Mouse (Mus musculus) spleen, adult 2 months (tissue): ENCODE data around the gene Ankar. TPM values are rescaled to one million over a fixed set of nuclear protein-coding genes. Genes with fewer than 3 reads are reported as not detected.
A peak's percentile ranks its signal among the peaks of the same experiment; 100 is the strongest.

Experiments used
- DNase-seq, 2 experiments: peaks; one replicate each; pipeline versions ENCODE4 v3.0.0 to v3.0.0-alpha.2; 2012 to 2021; ENCODE audit warnings: low spot score in 2 of 2, low read depth in 1 of 2
- H3K27ac ChIP-seq: fragments of 200-500 bp; 2 replicates; pipeline ENCODE4 v1.5.1; 2012; ENCODE audit warnings: low read length, inconsistent platforms; ENCODE audit not compliant: insufficient read depth
- H3K27me3 ChIP-seq: fragments of 200-500 bp; 2 replicates; pipeline ENCODE4 v1.6.1; 2012; ENCODE audit warnings: mild to moderate bottlenecking, moderate library complexity, low read length, inconsistent platforms; ENCODE audit not compliant: control insufficient read depth, insufficient read depth
- H3K36me3 ChIP-seq: fragments of 200-500 bp; 2 replicates; pipeline ENCODE4 v1.6.1; 2012; ENCODE audit warnings: mild to moderate bottlenecking, low read length, inconsistent platforms; ENCODE audit not compliant: control insufficient read depth, insufficient read depth
- H3K4me1 ChIP-seq: fragments of 200-500 bp; 2 replicates; pipeline ENCODE4 v1.6.1; 2011; ENCODE audit warnings: inconsistent platforms; ENCODE audit not compliant: control insufficient read depth, insufficient read depth, insufficient read length
- H3K4me3 ChIP-seq: fragments of 200-500 bp; 2 replicates; pipeline ENCODE4 v1.5.1; 2011; ENCODE audit warnings: mild to moderate bottlenecking, inconsistent platforms; ENCODE audit not compliant: insufficient read depth, insufficient read length; ENCODE audit errors: extremely low read depth
- CTCF ChIP-seq: fragments of 200-500 bp; IDR thresholded peaks from 2 replicates; pipeline ENCODE4 v1.5.1; 2011; ENCODE audit warnings: mild to moderate bottlenecking, inconsistent platforms; ENCODE audit not compliant: insufficient read depth, insufficient read length, insufficient replicate concordance; ENCODE audit errors: extremely low read depth
- POLR2A ChIP-seq: fragments of 200-500 bp; IDR thresholded peaks from 2 replicates; pipeline ENCODE4 v1.6.1; 2011; ENCODE audit warnings: low read depth, low read length, inconsistent platforms
- WGBS: fragments of 180-500 bp; shearing (Covaris S2); methylation state at CpG from one replicate; pipeline ENCODE4 v1.1.7; 2018; 5-methylcytosine and 5-hydroxymethylcytosine counted together
- polyA plus RNA-seq: library from polyadenylated mRNA; depleted of rRNA; stranded (reverse); fragments of >200 nt; gene quantifications from 2 replicates; pipeline ENCODE4 v1.2.3, GENCODE M21; 2012

Gene Ankar
- polyA plus RNA-seq, 1 experiment, result not detected

DNA sequence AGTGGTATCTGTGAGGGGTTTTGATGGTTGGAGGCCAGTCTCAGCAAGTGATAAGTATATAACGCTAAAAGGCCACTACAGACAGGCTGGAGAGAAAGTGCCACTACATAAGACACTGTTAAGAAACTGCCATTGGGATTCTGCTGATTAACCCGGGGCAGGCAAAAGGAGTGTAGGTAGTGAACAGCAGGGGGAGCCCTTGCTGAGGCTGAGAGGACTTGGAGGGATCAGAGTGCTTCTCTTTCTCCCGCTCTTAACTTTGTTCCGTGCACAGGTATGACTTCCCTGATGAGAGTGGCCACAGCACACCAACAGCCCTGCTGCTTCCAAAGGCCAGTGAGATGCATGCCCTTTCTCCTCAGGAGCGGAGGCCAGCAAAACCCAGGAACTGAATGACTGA lies 18.5 kb upstream of the Ankar start:
- Histone ChIP-seq H3K4me3 (no peak overlapping the region), H3K27me3 (no peaks in the 10 kb centered on the region), H3K27ac (no peak overlapping the region), H3K36me3 (peaks cover 7% of the 10 kb centered on the region), H3K4me1 (no peaks in the 10 kb centered on the region)
- peak; percentile 17 to 26 for DNase-seq
- TF ChIP-seq POLR2A, result no peak
- peak; percentile 56; the same call in 1 of the 2 replicates for TF ChIP-seq CTCF
- 43% methylated on average over 5 of the region's 5 CpGs for WGBS

DNA sequence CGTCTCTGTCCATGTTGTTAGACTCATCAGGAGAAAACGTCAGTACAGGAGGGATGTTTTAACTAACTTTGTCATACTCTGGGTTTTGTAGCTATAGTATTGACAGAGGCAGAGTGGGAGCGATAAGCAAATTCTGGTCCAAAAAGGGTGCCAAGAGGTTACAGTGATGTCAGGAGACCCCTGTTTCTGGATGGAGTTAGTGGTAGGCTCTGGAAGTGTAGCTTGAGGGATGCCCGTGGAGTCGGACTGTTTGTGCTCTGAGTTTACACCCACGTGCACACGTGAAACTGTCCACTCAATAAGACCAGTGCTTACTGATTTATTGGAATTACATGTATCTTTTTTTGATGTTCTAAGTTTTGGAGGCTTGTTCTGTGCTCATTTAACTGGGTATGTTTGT lies 17.2 kb upstream of the Ankar start:
- no peak for DNase-seq
- Histone ChIP-seq H3K4me1 (no peaks in the 10 kb centered on the region; the same call in 1 of the 2 replicates), H3K4me3 (no peak overlapping the region), H3K27ac (no peak overlapping the region), H3K27me3 (no peaks in the 10 kb centered on the region), H3K36me3 (peaks cover 16% of the 10 kb centered on the region)
- WGBS, result 94% methylated on average over 7 of the region's 7 CpGs
- TF ChIP-seq CTCF (no peak), POLR2A (no peak)

DNA sequence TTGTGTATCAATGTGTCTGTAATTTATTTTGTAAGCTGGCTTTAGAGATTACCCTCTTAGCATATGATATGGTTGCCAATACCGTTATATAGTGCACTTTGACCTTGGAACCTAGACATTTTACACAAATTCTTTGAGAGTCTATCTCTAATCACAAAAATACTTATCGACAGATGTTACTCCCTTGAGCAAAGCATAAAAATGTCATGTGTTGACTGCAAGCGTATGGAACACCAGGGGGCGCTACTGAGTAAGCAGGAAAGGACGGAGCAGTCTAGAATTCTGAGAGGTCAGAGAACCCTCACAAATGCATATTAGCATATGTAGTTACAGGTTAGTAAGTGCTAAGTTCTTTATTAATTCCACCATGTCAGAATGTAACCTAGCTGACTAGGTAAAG lies 16.5 kb upstream of the Ankar start:
- peaks cover 16% of the 10 kb centered on the region for H3K36me3 ChIP-seq
- no peaks in the 10 kb centered on the region for H3K27me3 ChIP-seq
- H3K4me1 ChIP-seq, result no peaks in the 10 kb centered on the region; the same call in 1 of the 2 replicates
- TF ChIP-seq CTCF, result peak; percentile 52; the same call in 1 of the 2 replicates
- no peak for TF ChIP-seq POLR2A
- 8% methylated on average over 5 of the region's 5 CpGs for WGBS
- H3K27ac ChIP-seq, result no peak overlapping the region
- H3K4me3 ChIP-seq, result no peak overlapping the region
- DNase-seq, result peak; percentile 32 to 64

DNA sequence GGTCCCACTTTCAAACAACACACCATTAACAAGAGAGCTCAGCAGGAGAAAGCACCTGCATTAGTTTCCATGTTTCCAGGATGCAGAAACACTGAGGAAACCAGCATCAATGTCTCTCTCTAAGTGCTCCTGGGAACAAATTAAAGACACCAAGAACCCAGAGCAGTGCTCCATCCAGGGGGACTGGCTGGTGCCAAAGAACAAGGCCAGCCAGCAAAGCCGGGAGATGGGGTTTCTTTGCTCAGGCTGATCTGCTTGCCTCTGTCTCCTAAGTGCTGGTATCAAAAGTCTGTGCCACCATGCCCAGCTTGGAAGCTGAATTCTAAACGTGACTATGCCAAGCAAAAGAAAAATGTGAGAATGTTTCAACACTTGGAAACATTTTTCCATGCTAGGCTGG lies 16.0 kb upstream of the Ankar start:
- Histone ChIP-seq H3K27me3 (no peaks in the 10 kb centered on the region), H3K4me3 (no peak overlapping the region), H3K36me3 (peaks cover 16% of the 10 kb centered on the region), H3K4me1 (no peaks in the 10 kb centered on the region; the same call in 1 of the 2 replicates), H3K27ac (no peak overlapping the region)
- TF ChIP-seq CTCF (no peak), POLR2A (no peak)
- WGBS, result 68% methylated on average over 2 of the region's 2 CpGs
- DNase-seq, result no peak

DNA sequence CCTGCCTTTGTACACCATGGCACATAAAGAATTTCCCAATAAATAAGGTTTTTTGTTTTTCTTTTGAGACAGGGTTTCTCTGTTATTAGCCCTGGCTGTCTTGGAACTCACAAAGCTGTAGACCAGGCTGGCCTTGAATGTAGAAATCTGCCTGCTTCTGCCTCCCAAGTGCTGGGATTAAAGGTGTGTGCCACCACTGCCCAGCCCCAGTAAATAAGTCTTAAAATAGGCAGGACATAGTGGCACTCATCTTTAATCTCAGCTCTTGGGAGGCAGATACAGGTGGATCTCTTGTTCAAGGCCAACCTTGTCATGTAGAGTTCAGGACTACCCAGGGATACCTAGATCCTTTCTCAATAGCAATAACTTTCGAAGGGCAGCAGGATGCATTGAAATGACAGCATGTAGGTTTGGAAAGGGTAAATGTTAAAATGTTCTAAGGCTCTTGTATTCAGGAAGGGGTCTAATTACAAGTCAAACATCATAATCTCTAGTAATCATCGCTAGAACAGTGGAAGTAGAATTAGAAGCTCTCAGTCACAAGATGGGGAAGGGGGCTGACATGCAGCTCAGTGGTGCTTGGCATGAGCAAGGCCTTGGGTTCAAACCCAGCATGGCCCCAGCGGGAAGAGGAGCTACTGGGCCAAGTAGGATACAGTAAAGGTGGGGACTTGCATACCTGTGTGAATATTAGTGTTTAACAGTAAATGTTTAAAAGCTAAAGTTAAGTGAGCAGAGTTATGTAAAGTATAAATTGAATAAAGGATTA lies 15.4 kb upstream of the Ankar start:
- Histone ChIP-seq H3K4me3 (no peak overlapping the region), H3K36me3 (peaks cover 16% of the 10 kb centered on the region), H3K4me1 (no peaks in the 10 kb centered on the region; the same call in 1 of the 2 replicates), H3K27me3 (no peaks in the 10 kb centered on the region), H3K27ac (no peak overlapping the region)
- DNase-seq, result no peak
- WGBS, result 93% methylated on average over 3 of the region's 3 CpGs
- TF ChIP-seq CTCF (no peak), POLR2A (no peak)

DNA sequence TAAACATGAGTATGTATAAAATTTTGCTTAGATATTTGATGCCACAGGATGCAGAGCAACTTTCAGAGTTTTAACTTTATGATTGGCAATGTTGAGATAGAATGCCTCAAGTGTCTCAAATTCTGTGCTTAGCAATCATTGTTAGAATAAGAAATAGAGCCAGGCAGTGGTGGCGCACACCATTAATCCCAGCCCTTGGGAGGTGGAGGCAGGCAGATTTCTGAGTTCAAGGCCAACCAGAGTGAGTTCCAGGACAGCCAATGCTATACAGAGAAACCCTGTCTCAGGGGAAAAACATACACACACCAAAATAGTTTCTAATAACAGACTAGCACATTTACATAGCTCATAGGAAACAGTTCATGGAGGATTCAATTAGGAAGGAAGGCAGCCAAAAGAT lies 14.7 kb upstream of the Ankar start:
- Histone ChIP-seq H3K27me3 (no peaks in the 10 kb centered on the region), H3K27ac (no peak overlapping the region), H3K4me1 (no peaks in the 10 kb centered on the region; the same call in 1 of the 2 replicates), H3K4me3 (no peak overlapping the region), H3K36me3 (peaks cover 16% of the 10 kb centered on the region)
- no peak for DNase-seq
- WGBS, result 93% methylated on average over 1 of the region's 1 CpGs
- TF ChIP-seq POLR2A (no peak), CTCF (no peak)

DNA sequence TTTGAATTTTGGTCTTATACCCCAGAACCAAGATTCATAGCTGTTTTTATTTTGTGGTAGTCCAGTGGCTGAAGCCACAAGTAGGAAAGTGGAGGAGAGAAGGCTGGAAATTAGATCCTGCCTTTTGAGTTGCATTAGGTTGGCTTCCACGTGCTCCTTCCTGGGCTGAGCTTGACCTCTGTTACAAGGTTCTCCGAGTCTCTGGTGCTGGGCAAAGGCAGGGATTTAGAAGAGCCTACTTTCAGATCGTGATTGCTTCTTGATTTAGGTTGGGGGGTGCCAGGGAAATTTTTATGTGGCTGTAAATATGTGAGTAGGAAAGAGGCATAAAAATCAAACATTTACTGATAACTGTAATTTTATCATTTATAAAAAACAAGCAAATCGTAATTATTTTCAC lies 14.2 kb upstream of the Ankar start:
- 92% methylated on average over 4 of the region's 4 CpGs for whole genome bisulfite sequencing

More for the DNA sequence above, 14.2 kb upstream of the Ankar start:
- Histone ChIP-seq H3K27me3 (no peaks in the 10 kb centered on the region), H3K4me3 (no peak overlapping the region), H3K27ac (no peak overlapping the region), H3K36me3 (peaks cover 16% of the 10 kb centered on the region), H3K4me1 (no peaks in the 10 kb centered on the region; the same call in 1 of the 2 replicates)
- DNase-seq, result no peak
- TF ChIP-seq POLR2A (no peak), CTCF (no peak)
